Mouse (Mus musculus): ENCODE data around the gene Cpeb3.

Gene Cpeb3

DNA sequence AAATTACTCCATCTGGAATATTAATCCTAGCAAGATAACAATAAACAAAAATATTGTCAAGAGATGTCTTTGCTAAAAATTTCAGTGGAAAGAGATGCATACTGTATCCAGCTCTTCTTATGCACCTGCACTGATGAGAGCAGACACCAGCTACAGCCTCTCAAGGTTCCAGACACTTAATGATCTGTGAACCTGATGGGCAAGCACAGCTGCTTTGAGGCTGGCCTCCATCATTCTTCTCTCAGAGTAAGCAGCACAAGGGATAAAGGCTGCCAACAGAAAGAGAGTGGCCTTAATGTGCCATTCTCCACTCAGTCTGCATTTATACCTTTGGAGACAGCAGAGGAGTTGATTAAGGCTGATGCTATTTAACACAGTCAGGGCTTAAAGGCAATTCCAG, 167.5 kb downstream of the Cpeb3 start:
- DNase-seq (ENCODE audit: low spot score in 2 of 2): no peak

DNA sequence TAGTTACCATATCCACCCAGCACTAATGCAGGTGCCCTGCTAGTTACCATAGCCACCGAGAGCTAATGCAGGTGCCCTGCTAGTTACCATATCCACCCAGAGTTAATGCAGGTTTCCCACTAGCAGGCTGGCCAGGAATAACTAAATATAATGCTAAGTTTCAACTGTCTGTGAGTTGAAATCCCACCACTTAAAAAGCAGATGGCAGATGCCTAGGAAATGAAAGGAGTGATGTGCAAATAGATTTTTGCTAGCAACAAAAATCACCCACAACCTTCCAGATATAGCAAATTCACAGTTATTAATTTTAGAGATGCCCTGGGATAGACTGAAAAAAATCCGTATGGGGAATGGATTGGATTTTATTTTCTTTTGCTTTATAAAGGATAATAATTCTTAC, 176.0 kb downstream of the Cpeb3 start:
- DNase-seq (ENCODE audit: low spot score in 2 of 2): no peak

DNA sequence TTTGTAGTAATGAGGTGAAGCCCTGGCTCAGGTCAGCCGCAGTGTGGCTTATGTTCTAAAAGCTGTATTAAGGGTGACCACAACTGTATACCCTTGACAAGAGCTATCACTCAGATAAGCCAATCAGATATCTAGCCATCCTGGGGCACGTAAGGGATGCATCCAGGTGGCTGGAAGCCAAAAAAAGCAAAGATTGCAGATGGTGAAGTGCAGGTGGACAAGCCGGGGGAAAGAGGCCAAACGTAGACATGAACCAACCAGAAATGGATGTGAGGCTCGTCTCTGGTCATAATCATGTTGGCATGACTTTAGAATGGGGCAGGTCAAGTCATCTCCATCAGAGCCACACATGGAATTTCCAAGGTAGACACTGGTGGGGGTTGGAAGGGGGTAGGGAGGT, 177.0 kb downstream of the Cpeb3 start:
- DNase-seq (ENCODE audit: low spot score in 2 of 2): no peak

DNA sequence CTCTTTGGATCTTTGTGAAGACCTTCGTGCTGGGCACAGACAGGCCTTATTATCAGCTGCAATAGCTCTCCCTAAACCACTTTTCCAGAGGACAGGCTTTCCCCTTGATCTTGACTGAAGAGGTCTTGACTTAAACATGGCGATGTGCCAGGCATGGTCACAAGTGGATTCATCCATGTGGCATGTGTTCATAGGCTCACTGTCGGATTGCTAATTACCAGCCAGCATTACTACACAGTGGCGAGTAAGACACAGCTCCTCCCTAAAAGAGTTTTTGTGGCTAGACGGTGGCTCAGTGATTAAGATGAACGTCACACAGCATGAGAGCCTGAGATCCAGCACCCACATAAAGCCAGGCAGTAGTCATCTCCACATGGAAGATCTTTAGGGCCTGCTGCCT, 178.6 kb downstream of the Cpeb3 start:
- DNase-seq (ENCODE audit: low spot score in 2 of 2): no peak

DNA sequence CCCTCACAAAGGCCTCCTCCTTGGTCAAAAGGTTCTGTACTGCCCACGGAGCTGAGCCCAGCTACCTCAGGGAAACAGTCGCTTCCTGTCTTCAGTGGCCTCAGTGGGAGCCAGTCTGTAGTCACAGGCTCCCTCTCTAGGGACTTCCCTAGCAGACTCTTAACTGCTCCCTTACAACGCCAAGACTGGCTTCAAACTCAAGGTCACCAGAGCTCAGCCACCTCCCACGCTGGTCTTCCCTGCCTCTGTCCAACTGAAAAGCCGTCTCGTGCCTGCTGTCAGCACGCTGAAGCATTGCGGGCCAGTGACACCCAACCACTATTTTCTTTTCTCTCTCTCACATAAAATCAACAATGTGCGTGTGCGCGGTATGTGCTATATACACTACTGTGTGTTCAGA, 182.0 kb downstream of the Cpeb3 start:
- no peak for DNase-seq (ENCODE audit: low spot score in 2 of 2)

DNA sequence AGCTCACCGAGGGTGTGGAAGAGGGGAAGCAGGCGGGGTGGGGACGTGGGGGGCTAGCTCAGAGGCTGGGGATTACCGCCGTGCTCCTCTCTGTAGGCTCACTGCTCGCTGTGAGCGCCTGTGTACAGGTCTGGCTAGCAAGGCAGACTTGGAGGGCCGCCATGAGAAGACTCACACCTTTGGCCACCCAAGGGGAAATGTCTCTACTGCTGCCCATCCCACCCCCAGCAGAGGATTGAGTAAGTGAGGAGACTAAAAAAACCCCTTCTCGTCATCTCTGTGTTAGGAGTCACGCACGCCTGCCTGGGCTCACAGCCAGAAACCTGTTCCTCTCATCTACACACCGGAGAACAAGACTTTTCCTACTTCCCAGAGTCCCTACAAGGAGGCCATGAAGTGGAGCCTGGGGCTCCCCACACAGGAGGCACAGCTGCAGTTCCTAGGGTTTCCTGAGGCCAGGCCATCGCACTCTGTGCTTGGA, 182.5 kb downstream of the Cpeb3 start:
- no peak for DNase-seq (ENCODE audit: low spot score in 2 of 2)

DNA sequence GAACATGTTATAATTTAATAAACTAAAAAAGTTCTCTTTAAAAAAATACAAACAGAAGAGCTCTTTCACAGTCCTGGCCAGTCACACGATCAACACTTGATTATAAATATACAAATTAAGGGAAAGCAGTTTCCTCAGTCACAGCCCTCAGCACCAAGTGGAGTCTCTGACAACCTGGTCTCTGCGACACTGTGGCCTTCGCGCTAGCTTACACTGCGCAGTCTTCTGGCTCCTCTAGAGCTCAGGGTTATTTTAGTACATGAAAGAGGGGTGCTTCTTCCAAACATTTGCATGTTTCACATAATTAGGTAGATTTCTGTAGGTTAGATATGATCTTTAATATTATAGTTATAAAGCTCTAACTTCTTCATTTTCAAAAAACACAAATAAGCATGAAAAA, 186.3 kb downstream of the Cpeb3 start:
- no peak for DNase-seq (ENCODE audit: low spot score in 2 of 2)

DNA sequence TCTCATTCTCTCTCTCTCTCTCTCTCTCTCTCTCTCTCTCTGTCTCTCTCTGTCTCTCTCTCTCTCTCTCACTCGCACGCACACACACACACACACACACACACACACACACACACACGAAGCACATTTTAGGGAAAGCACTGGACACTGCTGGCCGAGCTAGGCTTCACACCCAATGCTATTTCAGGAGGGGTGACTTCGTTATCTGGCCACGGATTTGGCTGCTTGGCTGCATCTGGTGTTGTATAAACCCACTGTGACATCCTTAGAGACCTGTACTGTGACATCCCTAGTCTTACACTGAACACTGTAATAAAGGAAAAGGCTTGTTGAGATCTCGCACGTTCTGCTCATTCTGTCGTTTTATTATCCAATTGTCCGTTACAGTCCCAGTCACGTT, 187.4 kb downstream of the Cpeb3 start:
- no peak for DNase-seq (ENCODE audit: low spot score in 2 of 2)

DNA sequence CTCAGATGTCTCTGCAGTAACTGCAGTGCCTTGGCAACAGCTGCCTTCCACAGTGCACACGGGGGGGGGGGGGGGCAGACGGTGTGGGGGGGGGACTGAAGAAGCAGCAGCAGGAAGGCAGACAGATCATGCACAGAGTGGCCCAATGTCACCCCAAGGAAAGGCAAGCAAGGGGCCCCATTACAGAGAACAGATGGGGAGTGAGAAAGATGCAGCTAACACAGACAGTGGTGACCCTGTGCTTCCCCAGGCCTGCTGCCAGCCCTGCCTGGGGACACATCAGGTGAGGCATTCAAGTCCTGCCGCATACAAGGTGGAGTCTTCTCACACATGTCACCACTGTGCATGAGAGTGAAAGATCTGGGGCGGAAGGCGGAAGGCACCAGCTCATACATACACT, 187.9 kb downstream of the Cpeb3 start:
- DNase-seq (ENCODE audit: low spot score in 2 of 2): no peak

DNA sequence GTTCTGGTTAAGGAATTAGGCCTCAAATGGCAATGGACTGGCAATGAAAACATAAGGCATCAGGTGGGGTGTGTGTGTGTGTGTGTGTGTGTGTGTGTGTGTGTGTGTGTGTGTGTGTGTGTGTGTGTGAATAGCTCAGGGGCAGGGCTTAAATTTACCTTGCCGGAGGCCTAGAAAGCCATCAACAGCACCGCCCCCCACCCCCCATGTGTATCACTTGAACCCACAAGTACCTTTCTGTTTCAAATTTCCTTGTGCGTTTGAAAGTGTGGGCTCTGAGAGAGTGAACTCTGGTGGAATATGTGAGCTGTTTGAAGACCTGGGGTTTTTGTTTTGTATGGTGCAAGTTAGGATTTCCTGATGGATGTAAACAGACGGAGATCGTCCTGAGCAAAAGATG, 189.5 kb downstream of the Cpeb3 start:
- DNase-seq (ENCODE audit: low spot score in 2 of 2): no peak

DNA sequence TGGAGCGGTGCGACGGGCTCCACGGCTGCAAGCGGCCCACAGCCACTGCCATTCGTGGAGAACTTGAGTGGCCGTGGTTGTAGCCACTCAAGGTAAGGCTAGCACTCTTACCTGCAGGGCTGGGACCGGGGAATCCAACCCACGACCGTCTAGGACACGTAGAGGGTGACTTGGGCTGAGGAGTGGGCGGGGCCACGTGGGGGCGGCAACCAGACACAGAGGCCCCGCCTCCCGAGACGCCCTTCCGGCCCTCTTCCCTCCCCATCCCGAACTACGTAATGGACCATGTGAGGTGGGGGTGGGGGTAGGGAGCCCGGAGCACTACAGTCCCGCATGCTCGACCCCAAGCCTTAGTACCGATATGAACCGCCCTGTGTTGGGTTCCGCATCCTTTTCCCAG, 190.0 kb downstream of the Cpeb3 start:
- no peak for DNase-seq (ENCODE audit: low spot score in 2 of 2)

DNA sequence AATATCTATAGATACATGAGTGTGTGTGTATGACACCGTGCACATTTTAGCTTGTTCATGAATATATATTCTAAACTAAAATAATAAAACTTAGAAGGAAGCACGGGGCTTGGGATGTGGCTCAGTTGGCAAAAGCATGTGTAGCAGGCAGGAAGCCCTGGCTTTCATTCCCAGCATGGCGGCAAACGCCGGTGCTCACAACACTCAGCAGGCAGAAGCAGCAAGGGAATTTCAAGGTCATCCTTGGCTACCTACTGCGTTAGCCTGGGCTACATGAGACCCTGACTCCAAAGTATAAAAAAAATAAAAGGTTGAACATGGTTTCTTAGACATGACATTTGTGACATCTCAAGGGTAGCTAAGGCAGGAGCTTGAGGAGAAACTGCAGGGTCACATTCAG, 191.5 kb downstream of the Cpeb3 start:
- DNase-seq (ENCODE audit: low spot score in 2 of 2): no peak

DNA sequence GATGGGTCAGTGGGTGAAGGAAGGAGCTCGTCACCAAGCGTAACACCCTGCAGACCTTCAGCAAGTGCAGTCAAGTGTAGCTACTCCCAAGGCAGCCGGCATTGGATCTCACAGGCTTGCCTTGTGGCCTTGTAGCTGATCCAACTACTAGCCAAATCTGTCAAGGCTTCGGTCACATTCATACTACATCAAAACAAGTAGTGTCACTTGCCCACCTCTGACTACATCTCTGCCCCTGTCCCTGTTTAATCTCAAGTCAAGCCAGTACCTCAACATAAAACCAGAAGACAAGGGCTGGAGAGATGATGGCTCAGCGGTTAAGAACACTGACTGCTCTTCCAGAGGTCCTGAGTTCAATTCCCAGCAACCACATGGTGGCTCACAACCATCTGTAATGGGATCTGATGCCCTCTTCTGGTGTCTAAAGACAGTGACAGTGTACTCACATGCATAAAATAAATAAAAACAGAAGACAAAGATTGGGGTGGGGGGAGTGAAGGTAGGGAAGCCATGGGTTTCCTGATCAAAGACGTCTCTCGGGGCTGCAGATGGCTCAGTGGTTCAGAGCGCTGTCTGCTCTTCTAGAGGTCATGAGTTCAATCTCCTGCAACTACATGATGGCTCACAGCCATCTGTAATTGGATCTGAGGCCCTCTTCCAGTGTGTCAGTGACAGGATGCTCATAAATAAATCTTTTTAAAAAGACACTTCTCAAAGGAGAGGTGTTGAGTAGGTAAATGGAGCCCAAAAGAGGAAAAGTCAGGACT, 194.0 kb downstream of the Cpeb3 start:
- DNase-seq (ENCODE audit: low spot score in 2 of 2): no peak

DNA sequence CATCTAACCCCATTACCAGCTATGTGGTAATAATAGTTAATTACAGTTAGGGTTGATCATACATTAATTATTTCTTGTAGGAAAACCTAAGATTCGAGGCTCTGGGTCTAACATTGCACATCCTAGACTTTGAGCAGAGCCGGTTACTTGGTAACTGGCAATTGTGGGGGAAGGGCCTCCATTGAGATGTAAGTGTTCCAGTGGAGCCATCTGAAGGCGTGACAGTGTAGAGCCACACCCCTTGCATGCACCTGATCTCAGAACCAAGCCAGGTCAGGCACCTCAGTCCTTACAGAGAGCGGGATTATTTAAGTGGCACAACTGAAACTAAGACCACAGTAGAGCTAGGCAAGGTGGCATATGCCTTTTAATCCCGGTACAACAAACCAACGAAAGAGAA, 194.9 kb downstream of the Cpeb3 start:
- DNase-seq (ENCODE audit: low spot score in 2 of 2): no peak

DNA sequence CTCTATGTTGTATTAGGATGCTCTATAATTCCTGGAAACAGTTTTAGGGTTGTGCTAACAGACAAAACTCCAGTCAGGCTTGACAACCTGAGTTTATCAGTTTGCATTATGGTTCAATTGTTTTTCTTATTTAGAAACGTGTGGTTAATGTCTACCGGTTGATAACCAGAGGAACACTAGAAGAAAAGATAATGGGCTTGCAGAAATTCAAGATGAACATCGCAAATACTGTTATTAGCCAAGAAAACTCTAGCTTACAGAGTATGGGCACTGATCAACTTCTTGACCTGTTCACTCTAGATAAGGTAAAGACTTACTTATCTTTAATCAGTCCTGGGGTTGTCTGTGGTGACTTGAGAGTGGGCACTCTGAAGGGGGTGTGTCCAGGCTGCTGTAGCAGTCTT, 198.5 kb downstream of the Cpeb3 start:
- no peak for DNase-seq (ENCODE audit: low spot score in 2 of 2)

DNA sequence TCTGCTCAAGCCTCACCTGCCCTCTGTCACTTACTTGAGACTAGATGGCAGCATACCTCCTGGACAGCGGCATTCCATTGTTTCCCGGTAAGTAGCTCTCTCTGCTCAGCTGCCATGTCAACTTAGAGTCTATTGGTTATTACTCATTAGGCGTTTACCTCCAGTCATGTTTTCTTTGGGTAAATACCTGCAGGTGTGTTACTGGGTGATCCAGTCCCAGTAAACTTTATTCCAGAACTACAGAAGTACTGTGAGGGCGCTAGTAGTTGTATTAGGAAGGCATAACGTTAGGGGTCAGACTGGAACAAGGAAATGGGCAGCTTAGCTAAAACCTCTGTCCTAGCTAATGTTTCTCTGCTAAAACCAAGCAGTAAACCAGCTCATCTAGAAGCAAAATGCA, 203.8 kb downstream of the Cpeb3 start:
- DNase-seq (ENCODE audit: low spot score in 2 of 2): no peak
